Mouse (Mus musculus): ENCODE data around the gene Sash3.

Sash3 gene

GRCm38 (mm10) chrX:48140286-48140877, 5.9 kb upstream of the Sash3 start:
- DNase-seq (ENCODE audit: low read depth, low spot score) = peak; percentile 85

- DNase-seq (ENCODE audit: low read depth, low spot score) = peak; percentile 87
These were observed 4.8 kb upstream of the Sash3 start for GRCm38 (mm10) chrX:48141481-48141880.

GRCm38 (mm10) chrX:48143415-48144335, 2.6 kb upstream of the Sash3 start:
- peak; percentile 72 for DNase-seq (ENCODE audit: low read depth, low spot score)

- peak; percentile 8 for DNase-seq (ENCODE audit: low read depth, low spot score)
These were observed 990 bp downstream of the Sash3 start for GRCm38 (mm10) chrX:48147226-48147625.

GRCm38 (mm10) chrX:48147741-48148186, 1.5 kb downstream of the Sash3 start:
- peak; percentile 70 for DNase-seq (ENCODE audit: low read depth, low spot score)

GRCm38 (mm10) chrX:48152106-48152505, 5.9 kb downstream of the Sash3 start:
- DNase-seq (ENCODE audit: low read depth, low spot score) = peak; percentile 57

GRCm38 (mm10) chrX:48153414-48153813, 7.2 kb downstream of the Sash3 start:
- peak; percentile 70 for DNase-seq (ENCODE audit: low read depth, low spot score)

- DNase-seq (ENCODE audit: low read depth, low spot score) = no peak
These were observed 7.7 kb downstream of the Sash3 start for GRCm38 (mm10) chrX:48153949-48154348.

- no peak for DNase-seq (ENCODE audit: low read depth, low spot score)
These were observed 9.3 kb downstream of the Sash3 start for GRCm38 (mm10) chrX:48155489-48155888.

- DNase-seq (ENCODE audit: low read depth, low spot score) = no peak
These were observed 11.2 kb downstream of the Sash3 start for GRCm38 (mm10) chrX:48157396-48157795.

GRCm38 (mm10) chrX:48158229-48158919, 12.1 kb downstream of the Sash3 start:
- no peak for DNase-seq (ENCODE audit: low read depth, low spot score)

- DNase-seq (ENCODE audit: low read depth, low spot score) = no peak
These were observed 23.7 kb downstream of the Sash3 start for GRCm38 (mm10) chrX:48169892-48170291.

GRCm38 (mm10) chrX:48170368-48170767, 24.1 kb downstream of the Sash3 start:
- DNase-seq (ENCODE audit: low read depth, low spot score) = no peak

- no peak for DNase-seq (ENCODE audit: low read depth, low spot score)
These were observed 35.6 kb downstream of the Sash3 start for GRCm38 (mm10) chrX:48181844-48182243.

- no peak for DNase-seq (ENCODE audit: low read depth, low spot score)
These were observed 38.5 kb downstream of the Sash3 start for GRCm38 (mm10) chrX:48184703-48185102.

GRCm38 (mm10) chrX:48191261-48191660, 45.0 kb downstream of the Sash3 start:
- DNase-seq (ENCODE audit: low read depth, low spot score) = no peak

GRCm38 (mm10) chrX:48193235-48194152, 47.3 kb downstream of the Sash3 start:
- DNase-seq (ENCODE audit: low read depth, low spot score) = no peak

GRCm38 (mm10) chrX:48197856-48198255, 51.6 kb downstream of the Sash3 start:
- no peak for DNase-seq (ENCODE audit: low read depth, low spot score)

- DNase-seq (ENCODE audit: low read depth, low spot score) = no peak
These were observed 52.8 kb downstream of the Sash3 start for GRCm38 (mm10) chrX:48199026-48199425.

- no peak for DNase-seq (ENCODE audit: low read depth, low spot score)
These were observed 54.5 kb downstream of the Sash3 start for GRCm38 (mm10) chrX:48200699-48201098.

GRCm38 (mm10) chrX:48201973-48202372, 55.7 kb downstream of the Sash3 start:
- no peak for DNase-seq (ENCODE audit: low read depth, low spot score)

Data from A20 (cell line).